Mouse (Mus musculus): ENCODE data around the gene Lonp2.

The Lonp2 gene

DNA sequence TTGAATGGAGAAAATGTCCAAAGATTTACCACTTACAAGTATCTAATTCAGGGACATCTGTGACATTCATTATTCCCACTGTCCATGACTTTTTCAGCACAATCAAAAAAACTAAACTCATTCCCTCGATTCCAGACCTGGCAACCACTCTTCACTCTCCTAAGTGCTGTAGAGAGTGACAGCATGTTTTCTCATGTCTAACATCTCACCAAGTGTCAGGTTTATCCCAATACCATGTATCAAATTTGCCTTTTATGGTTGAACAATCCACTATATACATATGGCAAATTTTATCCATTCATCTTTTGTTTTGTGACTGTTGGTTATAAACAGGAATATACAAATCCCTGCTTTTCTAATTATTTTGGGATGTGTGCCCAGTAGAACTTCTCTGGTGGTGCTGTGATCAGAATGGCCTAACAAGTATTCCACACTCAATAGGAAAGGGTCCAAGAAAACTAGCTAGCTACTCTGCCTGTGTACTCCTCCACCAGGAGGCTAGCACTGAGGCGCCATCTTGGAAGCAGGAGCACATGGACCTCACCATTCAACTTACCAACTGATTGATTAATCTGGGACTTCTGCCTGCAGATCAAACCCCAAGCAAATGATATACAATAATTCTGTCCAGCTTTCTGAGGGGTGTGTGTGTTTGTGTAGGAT is 94.6 kb downstream of the Lonp2 start:
- no peak for DNase-seq

- no peak for DNase-seq
Observed at GRCm38 (mm10) chr8:86719368-86719767, 95.5 kb downstream of the Lonp2 start.

GRCm38 (mm10) chr8:86720756-86721459 is 97.1 kb downstream of the Lonp2 start:
- DNase-seq = peak; percentile 47

- no peak for DNase-seq
Observed at GRCm38 (mm10) chr8:86721490-86721889, 97.6 kb downstream of the Lonp2 start.

GRCm38 (mm10) chr8:86726959-86727358 is 103.1 kb downstream of the Lonp2 start:
- no peak for DNase-seq

DNA sequence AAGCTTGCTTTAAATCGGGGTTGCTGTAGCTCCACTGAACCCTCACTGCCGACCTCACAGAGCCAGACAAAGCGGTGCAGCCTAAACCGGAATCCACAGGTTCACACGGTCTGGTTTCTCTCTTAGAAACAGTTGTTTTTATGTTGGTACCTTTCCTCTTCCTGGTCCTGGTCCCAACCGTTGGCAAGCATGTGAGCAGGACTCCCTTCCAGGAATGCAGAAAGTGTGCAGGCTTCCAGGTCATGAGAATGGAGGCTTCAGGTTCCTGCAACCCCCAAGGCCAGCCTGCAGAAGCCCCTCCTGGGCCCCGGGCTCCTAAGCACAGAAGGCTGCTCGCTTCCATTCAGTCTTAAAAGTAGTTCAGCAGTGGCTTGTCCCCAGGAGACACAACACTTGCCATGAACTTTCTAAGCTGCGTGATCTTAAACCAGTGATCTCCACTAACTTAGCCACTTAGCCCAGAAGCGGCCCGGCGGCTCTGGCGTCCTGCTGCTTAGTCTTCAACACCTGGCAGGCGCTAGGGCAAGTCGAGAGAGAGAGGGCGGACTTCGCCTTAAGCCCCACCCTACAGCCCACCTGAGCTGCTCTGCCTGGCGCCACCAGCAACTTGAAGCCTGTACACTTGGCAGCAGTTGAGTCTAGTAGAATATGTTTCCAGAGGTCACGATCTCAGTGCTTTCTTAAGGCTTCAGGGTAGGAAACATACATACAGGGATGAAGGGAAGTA is 104.5 kb downstream of the Lonp2 start:
- no peak for DNase-seq

DNA sequence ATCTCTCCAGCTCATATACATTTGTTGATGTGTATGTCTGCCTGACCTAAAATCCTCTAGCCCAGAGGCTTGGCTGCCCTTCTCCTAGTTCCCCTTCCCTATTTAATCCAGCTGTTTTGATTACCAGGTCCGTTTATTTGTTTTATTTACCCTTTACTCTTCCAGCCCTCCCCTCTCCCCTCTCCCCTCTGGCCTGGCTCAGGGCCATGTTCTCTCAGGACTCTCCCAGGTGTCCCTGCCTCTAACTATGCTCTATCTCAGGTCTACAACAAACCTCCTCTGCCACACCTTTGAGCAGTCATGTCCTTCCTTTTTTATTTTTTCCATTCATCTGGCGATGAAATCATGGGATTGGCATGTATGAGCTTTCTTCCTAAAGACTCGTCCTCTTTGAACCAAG is 106.5 kb downstream of the Lonp2 start:
- no peak for DNase-seq

GRCm38 (mm10) chr8:86730860-86731259 is 107.0 kb downstream of the Lonp2 start:
- DNase-seq = no peak

DNA sequence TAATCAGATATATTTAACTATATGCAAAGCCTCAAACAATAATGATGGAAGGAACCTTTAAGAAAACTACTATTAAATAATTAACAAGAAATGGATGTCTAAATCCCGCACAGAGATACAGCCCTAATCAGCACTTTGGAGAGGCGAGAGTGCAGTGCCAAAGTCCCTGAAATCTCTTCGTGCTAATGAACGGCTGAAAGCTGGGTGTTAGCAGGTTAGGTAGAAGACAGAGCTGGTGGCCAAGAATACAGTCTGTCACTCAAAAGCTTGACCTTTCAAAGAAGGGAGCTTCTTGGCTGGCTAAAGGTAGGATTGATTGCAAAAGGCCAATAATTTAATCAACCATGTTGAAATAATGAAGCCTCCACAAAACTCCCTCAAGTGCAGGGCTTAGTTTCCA is 110.3 kb downstream of the Lonp2 start:
- no peak for DNase-seq

- DNase-seq = no peak
Observed at GRCm38 (mm10) chr8:86734954-86735353, 111.1 kb downstream of the Lonp2 start.

GRCm38 (mm10) chr8:86735446-86736111 is 111.7 kb downstream of the Lonp2 start:
- DNase-seq = peak; percentile 18

GRCm38 (mm10) chr8:86740899-86741298 is 117.1 kb downstream of the Lonp2 start:
- no peak for DNase-seq

DNA sequence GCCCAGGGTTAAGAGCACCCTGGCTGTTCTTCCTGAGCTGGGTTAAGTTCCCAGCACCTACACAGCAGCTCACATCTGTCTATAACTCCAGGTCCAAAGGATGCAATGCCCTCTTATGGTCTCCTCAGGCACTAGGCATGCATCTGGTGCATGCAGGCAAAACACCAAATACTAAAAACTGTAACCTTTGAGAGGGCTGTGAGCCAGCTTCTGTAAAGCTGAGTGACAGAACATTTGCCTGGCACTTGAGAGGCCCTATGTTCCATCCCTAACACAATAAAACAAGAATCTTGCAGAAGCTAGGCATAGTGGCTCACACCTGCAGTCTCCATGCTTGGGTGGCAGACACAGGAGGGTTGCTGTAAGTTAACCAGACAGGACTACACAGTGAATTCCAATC is 117.8 kb downstream of the Lonp2 start:
- DNase-seq = no peak

DNA sequence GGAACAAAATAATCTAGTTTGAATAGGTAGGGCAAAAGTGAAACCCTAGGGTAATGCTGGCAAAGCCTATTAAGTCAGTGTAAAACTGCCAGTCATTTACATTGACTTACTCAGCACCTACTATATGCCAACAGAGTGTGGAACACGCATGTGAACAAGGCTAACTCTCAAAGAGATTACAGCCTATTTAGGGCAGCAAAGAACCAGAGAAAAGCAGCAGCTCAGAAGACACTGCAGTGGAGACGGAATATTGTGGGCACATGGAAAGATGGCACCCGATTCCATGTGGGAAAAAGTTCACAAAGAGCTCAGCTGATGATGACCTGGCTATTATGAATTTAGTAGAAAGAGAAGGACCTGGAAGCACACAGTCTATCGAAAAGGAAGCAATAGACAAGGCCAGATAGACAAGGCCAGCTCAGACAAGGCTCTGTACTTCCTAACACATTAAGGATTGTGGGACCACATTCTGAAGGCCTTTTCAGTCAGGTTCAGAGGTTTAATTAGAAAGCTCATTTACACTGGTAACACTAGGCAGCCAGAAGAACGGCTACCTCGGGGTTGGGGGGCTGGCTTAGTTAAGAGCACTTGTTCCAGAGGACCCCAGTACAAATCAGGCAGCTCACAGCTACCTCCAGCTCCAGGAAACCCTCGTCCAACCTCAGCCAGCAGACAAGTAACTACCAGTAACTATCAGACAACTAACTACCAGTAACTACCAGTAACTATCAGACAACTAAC is 118.9 kb downstream of the Lonp2 start:
- DNase-seq = no peak

- DNase-seq = peak; percentile 20
Observed at GRCm38 (mm10) chr8:86744313-86745220, 120.7 kb downstream of the Lonp2 start.

DNA sequence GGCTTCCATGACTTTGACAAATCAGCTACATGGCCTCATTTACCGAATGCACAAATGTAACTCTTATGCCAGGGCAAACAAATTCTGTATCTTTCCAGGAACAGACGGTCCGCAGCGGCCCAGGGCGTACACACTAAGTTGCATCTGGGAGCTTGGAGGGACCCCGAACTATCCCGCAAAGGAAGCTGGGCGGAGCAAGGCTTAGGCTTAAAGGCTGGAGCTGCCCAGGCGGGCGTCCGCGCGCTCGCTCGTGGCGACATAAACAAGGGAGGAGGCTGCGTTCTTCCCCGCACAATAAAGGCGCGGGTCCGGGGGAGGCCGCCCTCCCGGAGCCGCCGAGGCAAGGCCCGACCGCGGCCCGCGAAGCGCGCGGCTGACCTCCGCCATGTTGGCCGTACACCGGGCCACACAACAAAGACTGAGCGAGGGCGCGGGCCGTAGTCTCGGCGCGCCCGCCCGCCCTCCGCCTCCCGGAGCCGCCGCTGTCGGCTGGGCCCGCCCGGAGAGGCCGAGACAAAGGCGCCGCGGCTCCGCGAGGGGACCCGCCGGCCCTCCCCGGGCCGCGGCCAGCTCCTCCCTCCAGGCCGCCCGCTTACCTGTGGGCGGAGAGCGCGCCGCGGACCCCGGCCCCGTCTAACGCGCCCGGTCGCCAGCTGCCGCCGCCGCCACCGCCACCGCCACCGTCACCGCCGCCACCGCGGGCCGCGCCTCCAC is 121.5 kb downstream of the Lonp2 start, which contains the start of the genes Gm10638 and Siah1a:
Gene Gm10638, plus strand, starts transcription at position 479 of the 714 bp plus-strand sequence.
Gene Siah1a, minus strand, starts transcription at position 714 of the 714 bp plus-strand sequence.
- peak; percentile 55 for DNase-seq

- DNase-seq = peak; percentile 97
Observed at GRCm38 (mm10) chr8:86745935-86746441, 122.1 kb downstream of the Lonp2 start.

- peak; percentile 38 for DNase-seq
Observed at GRCm38 (mm10) chr8:86746511-86746910, 122.7 kb downstream of the Lonp2 start.

DNA sequence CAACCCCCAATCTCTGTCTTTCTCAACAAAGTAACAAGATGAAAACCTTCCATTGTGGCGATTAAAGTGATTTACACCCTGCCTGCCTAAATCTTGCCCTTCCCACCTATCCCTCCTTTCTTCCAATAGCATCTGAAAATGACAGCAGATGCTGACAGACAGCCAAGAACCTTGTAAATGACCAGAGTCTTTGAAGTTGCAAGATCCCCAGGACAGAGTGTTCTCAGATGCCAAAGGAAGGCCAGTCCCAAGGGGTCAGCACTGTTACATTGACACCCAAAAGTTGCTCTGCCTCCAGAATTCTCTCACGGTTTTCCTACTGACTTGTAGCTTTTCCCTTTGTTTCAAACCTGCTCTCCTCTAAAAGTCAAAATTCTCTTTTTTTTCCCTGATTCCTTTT is 126.0 kb downstream of the Lonp2 start:
- no peak for DNase-seq

DNA sequence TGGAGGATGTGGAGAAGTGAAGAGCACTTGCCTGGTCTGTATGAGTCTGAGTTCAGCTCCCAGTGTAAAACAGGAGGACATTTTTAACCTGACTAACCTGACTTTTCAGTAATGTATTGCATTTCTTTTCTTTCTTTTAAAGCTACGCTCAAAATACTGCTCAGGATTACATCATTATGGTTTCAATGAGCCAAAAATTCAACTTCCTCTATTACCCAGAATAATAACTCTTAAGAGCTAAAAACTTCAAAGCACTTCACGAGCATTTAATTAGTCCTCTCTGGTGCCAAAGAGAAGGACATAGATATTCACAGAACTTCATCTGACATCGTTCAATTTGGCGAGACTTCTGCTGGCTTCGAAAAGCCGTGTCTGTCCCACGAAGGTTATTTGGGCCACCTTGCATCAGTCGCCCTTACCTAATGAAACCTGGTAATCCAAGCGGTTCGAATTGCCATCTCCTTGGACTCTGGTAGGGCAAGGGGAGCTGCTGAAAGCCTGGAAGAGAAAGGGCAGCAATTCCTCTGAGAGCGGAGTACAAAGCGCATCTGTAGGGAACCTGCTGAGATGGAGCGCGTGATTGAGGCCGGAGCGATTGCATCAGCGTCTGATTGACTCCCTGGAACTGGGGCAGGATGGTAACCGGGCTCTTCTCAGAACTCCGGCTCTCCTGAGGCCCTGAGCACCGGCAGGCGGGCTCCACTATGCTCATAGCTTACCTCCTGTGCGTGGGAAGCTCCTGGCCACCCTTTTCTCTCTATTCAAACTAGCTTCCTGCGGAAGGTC is 133.3 kb downstream of the Lonp2 start:
- DNase-seq = no peak

Data from thymus, postnatal 14 days (tissue).